Mouse (Mus musculus): ENCODE results near the gene Ticrr. TPM values are rescaled to one million over a fixed set of nuclear protein-coding genes. Genes with fewer than 3 reads are reported as not detected.
A peak's percentile ranks its signal among the peaks of the same experiment; 100 is the strongest.

Ticrr gene
- 10.6 and 12.9 TPM in 2 replicates for total RNA-seq (2012; rRNA removed)
- polyA plus RNA-seq (2012; ENCODE audit: insufficient read depth in 1 of 2, insufficient read length in 2 of 2, low read depth in 1 of 2, low replicate concordance in 2 of 2, missing spikeins in 1 of 2), result 10 to 100 TPM; 23.8 to 55.6 TPM

- H3K79me2 ChIP-seq (ENCODE audit: control insufficient read depth, insufficient read depth, low read length, poor library complexity), result peaks cover 35% of the 10 kb centered on the region
- no peaks in the 10 kb centered on the region for H3K9me3 ChIP-seq (replicated peaks; ENCODE audit: insufficient read depth, low read length)
- peaks cover under 1 to 14% of the 10 kb centered on the region in 2 experiments; a peak in 3 of 4 replicates for H3K36me3 ChIP-seq (ENCODE audit: control insufficient read depth in 1 of 2, insufficient read depth in 2 of 2, low read length in 2 of 2)
- DNase-seq (ENCODE audit: low read depth, low spot score), result peak; percentile 99
- peak within 1 kb of the TSS; percentile 69 to 96 for H3K4me3 ChIP-seq (ENCODE audit: control insufficient read depth in 1 of 2, insufficient read depth in 1 of 2, low read depth in 2 of 2, low read length in 2 of 2)
- H3K27ac ChIP-seq (ENCODE audit: control insufficient read depth, low read depth, low read length), result peak within 1 kb of the TSS; percentile 28
- H3K9ac ChIP-seq (ENCODE audit: control insufficient read depth, low read depth, low read length, poor library complexity, severe bottlenecking), result peak within 1 kb of the TSS; percentile 94
- no peaks in the 10 kb centered on the region for H3K27me3 ChIP-seq (ENCODE audit: control insufficient read depth in 1 of 2, insufficient read depth in 2 of 2, low read length in 2 of 2)
- H3K4me1 ChIP-seq (ENCODE audit: control insufficient read depth in 1 of 2, insufficient read depth in 2 of 2, low read length in 2 of 2), result peaks cover 2 to 16% of the 10 kb centered on the region in 2 experiments; a peak in 3 of 4 replicates
- TF ChIP-seq POLR2AphosphoS2 (IDR thresholded peaks at IDR 0.05; ENCODE audit: low read length), result 0 out of 2 replicates have a peak, but pooled peaks have one; percentile 65
- no peak for TF ChIP-seq MAZ (IDR thresholded peaks at IDR 0.05; ENCODE audit: low read depth, low read length)
- peak; percentile 85; the same call in 1 of the 2 replicates for TF ChIP-seq NELFE (IDR thresholded peaks at IDR 0.05; ENCODE audit: low read depth, low read length)
- TF ChIP-seq EP300 (IDR thresholded peaks at IDR 0.05; ENCODE audit: low read depth in 1 of 2, low read length in 2 of 2), result no peak
- TF ChIP-seq MAFK (IDR thresholded peaks at IDR 0.05; ENCODE audit: borderline replicate concordance, low read depth, low read length), result no peak
- no peak for TF ChIP-seq UBTF (IDR thresholded peaks at IDR 0.05; ENCODE audit: borderline replicate concordance, insufficient read depth, low read depth, low read length)
- no peak for TF ChIP-seq MEF2A (IDR thresholded peaks at IDR 0.05; ENCODE audit: extremely low read depth, insufficient replicate concordance, low read depth, low read length, poor library complexity, severe bottlenecking)
- no peak for TF ChIP-seq USF2 (IDR thresholded peaks at IDR 0.05; ENCODE audit: borderline replicate concordance in 1 of 2, insufficient read depth in 1 of 2, low read depth in 1 of 2, low read length in 2 of 2)
- TF ChIP-seq CHD2 (IDR thresholded peaks at IDR 0.05; ENCODE audit: low read length), result peak; percentile 55
- TF ChIP-seq ZKSCAN1 (IDR thresholded peaks at IDR 0.05; ENCODE audit: low read depth, low read length), result no peak
- no peak for TF ChIP-seq CTCF (IDR thresholded peaks at IDR 0.05 in 2 of 3, conservative IDR thresholded peaks at IDR 0.05 in 1 of 3; ENCODE audit: control insufficient read depth in 1 of 3, insufficient read depth in 1 of 3, low read depth in 2 of 3, low read length in 3 of 3, poor library complexity in 1 of 3, severe bottlenecking in 1 of 3)
- peak; percentile 62; the same call in 1 of the 2 replicates for TF ChIP-seq HCFC1 (IDR thresholded peaks at IDR 0.05; ENCODE audit: low read depth, low read length)
- TF ChIP-seq SIN3A (IDR thresholded peaks at IDR 0.05; ENCODE audit: low read length), result peak; percentile 63; the same call in 1 of the 2 replicates
- peak; percentile 81 for TF ChIP-seq MXI1 (IDR thresholded peaks at IDR 0.05; ENCODE audit: low read depth, low read length)
- TF ChIP-seq KAT2A (conservative IDR thresholded peaks at IDR 0.05; ENCODE audit: low read depth, low read length), result no peak
- no peak for TF ChIP-seq SMC3 (IDR thresholded peaks at IDR 0.05; ENCODE audit: low read depth, low read length)
- TF ChIP-seq RAD21 (IDR thresholded peaks at IDR 0.05; ENCODE audit: low read depth, low read length), result no peak
- no peak; the same call in 1 of the 2 replicates for TF ChIP-seq TCF12 (IDR thresholded peaks at IDR 0.05; ENCODE audit: low read depth, low read length)
- TF ChIP-seq USF1 (IDR thresholded peaks at IDR 0.05; ENCODE audit: low read depth, low read length), result no peak
- TF ChIP-seq ZMIZ1 (IDR thresholded peaks at IDR 0.05; ENCODE audit: low read depth, low read length), result peak; percentile 62; the same call in 1 of the 2 replicates
- TF ChIP-seq TAL1 (IDR thresholded peaks at IDR 0.05; ENCODE audit: low read length), result no peak
- no peak for TF ChIP-seq BHLHE40 (IDR thresholded peaks at IDR 0.05; ENCODE audit: borderline replicate concordance, low read depth, low read length)
- TF ChIP-seq NRF1 (IDR thresholded peaks at IDR 0.05; ENCODE audit: insufficient read depth, low read depth, low read length, poor library complexity, severe bottlenecking), result peak; percentile 59
- no peak for TF ChIP-seq JUND (IDR thresholded peaks at IDR 0.05; ENCODE audit: low read depth, low read length)
- TF ChIP-seq RCOR1 (IDR thresholded peaks at IDR 0.05; ENCODE audit: low read depth, low read length), result no peak
- no peak for TF ChIP-seq MYC (IDR thresholded peaks at IDR 0.05; ENCODE audit: low read depth, low read length)
- no peak for TF ChIP-seq ETS1 (IDR thresholded peaks at IDR 0.05; ENCODE audit: low read depth, low read length)
- TF ChIP-seq GABPA (IDR thresholded peaks at IDR 0.05; ENCODE audit: low read depth, low read length), result no peak
- no peak for TF ChIP-seq ZC3H11A (IDR thresholded peaks at IDR 0.05; ENCODE audit: low read depth, low read length)
- peak; percentile 82 for TF ChIP-seq TBP (IDR thresholded peaks at IDR 0.05; ENCODE audit: low read depth, low read length)
- TF ChIP-seq MAX (IDR thresholded peaks at IDR 0.05; ENCODE audit: low read length), result no peak; the same call in 1 of the 2 replicates
- peak; percentile 91 for TF ChIP-seq ELF1 (IDR thresholded peaks at IDR 0.05; ENCODE audit: low read depth, low read length)
- TF ChIP-seq ZNF384 (IDR thresholded peaks at IDR 0.05; ENCODE audit: low read depth, low read length), result 0 out of 2 replicates have a peak, but pooled peaks have one; percentile 7
- no peak for TF ChIP-seq CHD1 (IDR thresholded peaks at IDR 0.05; ENCODE audit: low read depth, low read length)
- no peak for TF ChIP-seq MYB (IDR thresholded peaks at IDR 0.05; ENCODE audit: low read depth, low read length)
Observed at GRCm38 (mm10) chr7:79659578-79660290, at the start of gene Ticrr. TSS of gene Ticrr (plus strand) at chr7:79660196.
